Mouse (Mus musculus) embryonic facial prominence, embryonic 14.5 days (tissue): ENCODE measurements around the gene Lrrc4c. TPM values are rescaled to one million over a fixed set of nuclear protein-coding genes. Genes with fewer than 3 reads are reported as not detected.

Source experiments
- ATAC-seq: fragments of 200-750 bp; cut with Nextera tagmentation; 2 replicates; pipeline ENCODE4 v1.8.0; 2017; ENCODE audit warnings: low read depth, moderate number of reproducible peaks, moderate TSS enrichment
- DNase-seq: peaks from one replicate; pipeline ENCODE4 v3.0.0-alpha.2; 2015; ENCODE audit warnings: low spot score
- H3K27ac ChIP-seq: fragments of 300-500 bp; sonication (generic); replicated peaks from 2 replicates; pipeline ENCODE4 v1.5.1; 2014; ENCODE audit warnings: low read depth, mild to moderate bottlenecking, low read length, moderate library complexity
- H3K27me3 ChIP-seq: fragments of 300-500 bp; sonication (generic); replicated peaks from 2 replicates; pipeline ENCODE4 v1.6.1; 2014; ENCODE audit warnings: low read length; ENCODE audit not compliant: control insufficient read depth, insufficient read depth
- H3K36me3 ChIP-seq: fragments of 300-500 bp; sonication (generic); 2 replicates; pipeline ENCODE4 v1.6.1; 2014; ENCODE audit warnings: low read length, mixed read lengths; ENCODE audit not compliant: control insufficient read depth, insufficient read depth
- H3K4me1 ChIP-seq: fragments of 300-500 bp; sonication (generic); 2 replicates; pipeline ENCODE4 v1.6.1; 2014; ENCODE audit warnings: antibody characterized with exemption, low read length; ENCODE audit not compliant: control insufficient read depth, insufficient read depth
- H3K4me2 ChIP-seq: fragments of 300-500 bp; sonication (generic); 2 replicates; pipeline ENCODE4 v1.6.1; 2014; ENCODE audit warnings: low read depth, mild to moderate bottlenecking, low read length, moderate library complexity, mixed read lengths
- H3K4me3 ChIP-seq: fragments of 300-500 bp; sonication (generic); 2 replicates; pipeline ENCODE4 v1.5.1; 2014; ENCODE audit warnings: low read depth, mild to moderate bottlenecking, low read length
- H3K9ac ChIP-seq: fragments of 300-500 bp; sonication (generic); 2 replicates; pipeline ENCODE4 v1.6.1; 2014; ENCODE audit warnings: low read depth, mild to moderate bottlenecking, low read length, moderate library complexity, mixed read lengths
- H3K9me3 ChIP-seq: fragments of 300-500 bp; sonication (generic); 2 replicates; pipeline ENCODE4 v1.6.1; 2016; ENCODE audit warnings: low read length; ENCODE audit not compliant: control insufficient read depth
- WGBS: fragments of 180-500 bp; shearing (Covaris S2); extraction: QIAGEN DNeasy Blood & Tissue Kit; methylation state at CpG from one replicate; pipeline ENCODE4 v1.1.7; 2014; 5-methylcytosine and 5-hydroxymethylcytosine counted together
- polyA plus RNA-seq: library from polyadenylated mRNA; unstranded; fragments of >200 nt; fragmentation: Nextera tagmentation; extraction: Ambion mirVana; gene quantifications from 2 replicates; pipeline ENCODE4 v1.2.1, GENCODE M21; 2014

The Lrrc4c gene
- polyA plus RNA-seq, 1 experiment from 2014 or later = 1.9 TPM

DNA sequence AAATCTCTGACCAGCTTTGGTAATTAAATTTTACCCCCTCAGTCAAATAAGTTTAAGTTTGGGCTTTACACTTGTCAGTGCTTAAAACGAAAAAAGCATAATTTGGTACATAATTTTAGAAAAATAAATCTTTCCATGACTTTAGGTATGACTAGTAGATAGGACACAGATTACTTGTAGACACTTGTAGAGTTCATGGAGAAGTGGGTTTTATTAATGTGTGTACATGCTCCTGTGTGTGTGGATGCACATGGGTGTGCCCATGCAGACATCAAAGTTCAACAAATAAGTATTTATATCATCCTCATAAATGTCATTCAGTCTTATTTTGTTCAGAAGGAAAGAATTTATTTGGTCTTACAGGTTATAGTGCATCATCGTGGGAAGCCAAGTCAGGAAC, 1073.9 kb downstream of the Lrrc4c start:
- Histone ChIP-seq H3K36me3 (no peaks in the 10 kb centered on the region), H3K4me3 (no peak overlapping the region), H3K9ac (no peak overlapping the region), H3K4me2 (no peak overlapping the region), H3K4me1 (no peaks in the 10 kb centered on the region), H3K27ac (no peak overlapping the region), H3K27me3 (no peaks in the 10 kb centered on the region), H3K9me3 (no peaks in the 10 kb centered on the region)
- DNase-seq = no peak
- no peak for ATAC-seq
- WGBS = 83% methylated on average over 2 of the region's 2 CpGs

DNA sequence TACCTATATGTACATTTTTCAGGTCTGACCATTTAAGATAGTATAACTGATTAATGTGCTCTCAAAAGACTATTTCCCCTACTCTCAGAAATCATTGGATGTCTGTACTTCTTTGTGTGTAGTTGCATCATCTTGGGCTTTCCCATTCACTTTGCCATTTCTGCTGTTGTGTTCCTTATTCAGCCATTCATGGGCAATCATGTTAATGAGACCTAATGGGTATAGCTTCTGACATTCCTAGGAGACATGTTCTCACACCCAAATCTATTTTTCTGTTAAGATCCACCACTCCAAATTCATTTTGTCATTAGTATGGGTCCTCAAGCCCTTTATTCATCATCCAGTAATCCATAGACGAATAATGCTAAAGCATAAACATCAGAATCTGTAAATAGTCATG, 1095.1 kb downstream of the Lrrc4c start:
- no peak overlapping the region for H3K4me2 ChIP-seq
- no peaks in the 10 kb centered on the region for H3K9me3 ChIP-seq
- peak; percentile 2 for DNase-seq
- H3K4me1 ChIP-seq = no peaks in the 10 kb centered on the region
- H3K9ac ChIP-seq = no peak overlapping the region
- no peak for ATAC-seq
- no peaks in the 10 kb centered on the region for H3K36me3 ChIP-seq
- H3K4me3 ChIP-seq = no peak overlapping the region
- 71% methylated on average over 1 of the region's 1 CpGs for WGBS
- no peak overlapping the region for H3K27ac ChIP-seq
- H3K27me3 ChIP-seq = no peaks in the 10 kb centered on the region

DNA sequence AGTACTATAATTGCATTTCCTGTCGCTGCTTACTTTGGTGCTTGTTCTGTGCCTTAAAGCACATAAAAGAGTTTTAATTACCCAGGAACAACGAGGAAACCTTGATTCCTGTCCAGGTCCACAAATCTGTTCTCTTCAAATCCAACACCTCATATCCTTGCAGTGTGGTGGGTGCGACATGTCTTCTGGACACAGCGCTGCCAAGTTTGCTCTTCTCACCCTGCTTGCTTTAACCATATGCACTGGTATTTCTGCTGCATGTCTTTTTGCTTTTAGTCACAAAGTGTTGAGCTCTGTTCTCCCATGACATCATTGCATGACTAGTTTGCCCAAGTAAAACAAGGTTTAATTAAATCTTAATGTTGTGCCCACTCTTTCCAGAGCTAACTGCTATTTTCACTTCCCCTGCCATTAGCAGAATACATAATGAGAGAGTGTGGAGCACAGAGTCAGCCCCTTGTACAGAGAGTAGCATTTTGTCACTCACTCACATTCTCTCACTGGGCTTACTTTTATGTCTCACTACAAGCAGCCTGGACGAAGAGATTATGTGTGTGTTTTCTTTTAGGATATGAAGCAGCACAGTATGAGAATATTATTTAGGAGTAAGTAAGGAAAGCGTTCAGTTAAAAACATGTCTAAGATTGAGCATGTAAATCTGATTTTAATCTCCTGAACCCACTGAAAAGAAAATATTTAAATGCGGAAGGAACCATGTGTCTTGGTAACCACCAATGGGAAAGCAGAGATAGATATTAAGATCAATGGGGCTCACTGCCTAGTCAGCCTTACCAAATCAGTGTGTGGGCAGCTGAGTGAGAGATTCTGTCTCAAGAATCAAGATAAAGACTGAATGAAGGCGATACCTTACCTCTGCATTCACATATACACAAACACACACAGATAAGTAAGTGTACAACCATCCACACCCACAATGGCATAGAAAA, 1096.7 kb downstream of the Lrrc4c start:
- Histone ChIP-seq H3K4me2 (no peak overlapping the region), H3K27ac (no peak overlapping the region), H3K9ac (no peak overlapping the region), H3K9me3 (no peaks in the 10 kb centered on the region), H3K4me1 (no peaks in the 10 kb centered on the region), H3K27me3 (no peaks in the 10 kb centered on the region), H3K36me3 (no peaks in the 10 kb centered on the region), H3K4me3 (no peak overlapping the region)
- WGBS = 73% methylated on average over 8 of the region's 8 CpGs
- ATAC-seq = no peak
- no peak for DNase-seq

DNA sequence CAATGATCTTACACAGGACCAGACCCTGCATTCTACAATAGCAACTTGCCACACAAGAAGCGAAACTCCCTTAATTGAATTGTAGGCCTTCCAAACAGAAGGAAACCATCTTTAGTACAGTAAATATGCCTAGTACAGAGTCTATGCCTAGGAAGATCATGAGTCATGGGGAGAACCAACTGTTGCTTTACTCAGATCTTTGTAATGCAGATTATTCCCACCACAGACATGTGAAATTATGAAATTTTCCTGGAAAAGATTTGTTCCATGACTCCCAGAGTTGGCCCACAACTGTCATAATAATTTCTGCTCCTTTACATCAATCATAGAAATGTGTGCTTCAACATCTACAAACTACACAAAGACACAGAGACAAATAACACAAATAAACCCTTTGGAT, 1116.2 kb downstream of the Lrrc4c start:
- 95% methylated on average over 1 of the region's 1 CpGs for WGBS
- Histone ChIP-seq H3K4me2 (no peak overlapping the region), H3K4me3 (no peak overlapping the region), H3K36me3 (no peaks in the 10 kb centered on the region), H3K27me3 (no peaks in the 10 kb centered on the region), H3K9ac (no peak overlapping the region), H3K4me1 (no peaks in the 10 kb centered on the region), H3K27ac (no peak overlapping the region), H3K9me3 (no peaks in the 10 kb centered on the region)
- no peak for ATAC-seq
- no peak for DNase-seq

DNA sequence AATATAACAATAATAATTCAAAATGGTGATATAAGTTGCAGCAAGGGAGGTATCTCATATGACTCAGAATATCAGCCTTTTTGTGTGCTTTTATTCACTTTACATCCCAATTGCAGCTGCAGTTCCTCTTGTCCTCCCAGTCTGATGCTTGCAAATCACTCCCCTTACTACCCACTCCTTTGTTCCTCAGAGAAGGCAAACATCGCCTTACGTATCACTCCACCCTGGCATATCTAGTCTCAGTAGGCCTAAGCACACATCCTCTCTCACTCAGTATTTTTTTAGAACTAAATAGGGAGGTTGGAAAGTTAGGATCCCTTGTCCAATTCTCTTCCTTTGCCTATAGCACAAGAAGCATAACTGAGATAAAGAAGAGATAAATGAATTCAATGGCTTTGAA, 1117.6 kb downstream of the Lrrc4c start:
- no peak overlapping the region for H3K4me3 ChIP-seq
- no peaks in the 10 kb centered on the region for H3K9me3 ChIP-seq
- H3K4me1 ChIP-seq = no peaks in the 10 kb centered on the region
- 79% methylated on average over 2 of the region's 2 CpGs for WGBS
- no peak for ATAC-seq
- no peaks in the 10 kb centered on the region for H3K27me3 ChIP-seq
- no peak overlapping the region for H3K4me2 ChIP-seq
- no peak overlapping the region for H3K27ac ChIP-seq
- H3K36me3 ChIP-seq = no peaks in the 10 kb centered on the region
- DNase-seq = no peak
- H3K9ac ChIP-seq = no peak overlapping the region

DNA sequence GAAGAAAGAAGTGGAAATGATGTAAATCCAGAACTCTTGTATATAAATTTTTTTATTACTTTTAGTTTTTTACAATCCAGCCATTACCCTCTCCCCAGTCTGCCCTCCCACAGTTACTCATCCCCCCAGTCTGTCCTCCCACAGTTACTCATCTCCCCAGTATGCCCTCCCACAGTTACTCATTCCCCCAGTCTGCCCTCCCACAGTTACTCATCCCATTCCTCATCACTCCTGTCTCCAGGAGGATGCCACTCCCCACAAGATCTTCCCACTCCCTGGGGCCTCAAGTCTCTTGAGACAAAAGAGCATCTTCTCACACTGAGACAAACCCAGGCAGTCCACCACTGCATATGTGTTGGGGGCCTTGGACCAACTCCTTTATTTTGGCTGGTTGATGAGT, 1119.8 kb downstream of the Lrrc4c start:
- Histone ChIP-seq H3K4me1 (no peaks in the 10 kb centered on the region), H3K27ac (no peak overlapping the region), H3K27me3 (no peaks in the 10 kb centered on the region), H3K4me3 (no peak overlapping the region), H3K4me2 (no peak overlapping the region), H3K36me3 (no peaks in the 10 kb centered on the region), H3K9ac (no peak overlapping the region), H3K9me3 (no peaks in the 10 kb centered on the region)
- no peak for DNase-seq
- no peak for ATAC-seq

DNA sequence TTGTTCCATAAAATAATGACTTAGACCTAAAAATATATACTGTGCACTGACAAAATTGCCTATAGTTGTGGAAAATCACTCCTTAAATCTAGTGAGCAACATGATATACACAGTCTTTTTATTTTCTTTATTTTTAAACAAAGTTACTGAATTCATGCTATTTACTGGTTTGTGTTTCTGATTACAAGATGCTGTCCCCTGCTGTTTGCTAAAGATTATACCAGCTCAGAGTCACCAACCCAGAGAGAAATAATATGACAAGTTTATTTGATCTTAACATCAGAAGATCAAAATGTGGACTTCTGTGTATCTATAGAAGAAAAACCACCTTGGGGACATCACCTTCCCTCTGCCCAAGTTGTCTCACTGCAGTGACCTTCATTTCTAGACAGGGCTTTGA, 1145.6 kb downstream of the Lrrc4c start:
- no peak for ATAC-seq
- Histone ChIP-seq H3K27ac (no peak overlapping the region), H3K4me2 (no peak overlapping the region), H3K27me3 (peaks cover 9% of the 10 kb centered on the region), H3K4me3 (no peak overlapping the region), H3K4me1 (no peaks in the 10 kb centered on the region; the same call in 1 of the 2 replicates), H3K9ac (no peak overlapping the region), H3K36me3 (no peaks in the 10 kb centered on the region), H3K9me3 (no peaks in the 10 kb centered on the region)
- no peak for DNase-seq

DNA sequence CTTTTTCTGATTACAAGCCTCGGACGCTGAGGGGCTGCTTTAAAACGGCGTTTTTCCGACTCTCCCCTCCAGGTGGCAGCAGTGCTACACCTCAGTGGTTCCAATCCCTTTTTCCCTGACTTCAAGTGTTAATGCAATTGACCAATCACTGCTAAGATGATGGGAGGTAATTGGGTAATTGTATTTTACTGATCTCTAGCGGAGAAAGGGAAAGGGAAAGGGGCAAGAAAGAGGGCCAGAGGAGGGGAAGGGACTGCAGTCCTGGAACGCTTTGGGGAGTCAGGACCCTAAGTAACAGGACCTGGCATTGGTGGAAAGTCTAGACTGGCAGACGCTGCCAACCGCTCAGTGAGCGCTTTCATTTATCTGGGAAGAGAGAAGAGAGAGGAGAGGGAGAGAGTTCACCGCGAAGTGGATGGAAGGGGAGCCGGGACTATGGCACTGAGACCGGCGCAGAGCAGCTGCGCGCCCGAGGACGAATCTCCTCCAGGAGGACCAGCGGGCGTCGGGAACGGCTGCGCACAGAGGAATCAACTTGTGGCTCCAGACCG, 1148.3 kb downstream of the Lrrc4c start:
- Histone ChIP-seq H3K4me1 (peaks cover 2% of the 10 kb centered on the region; the same call in 1 of the 2 replicates), H3K27me3 (peaks cover 13% of the 10 kb centered on the region), H3K9ac (peak overlapping the region; percentile 58), H3K9me3 (no peaks in the 10 kb centered on the region), H3K4me2 (peak overlapping the region; percentile 86), H3K36me3 (no peaks in the 10 kb centered on the region), H3K27ac (peak overlapping the region; percentile 83), H3K4me3 (peak overlapping the region; percentile 50)
- DNase-seq (peak; percentile 92), ATAC-seq (peak; percentile 92)
- 1% methylated on average over 15 of the region's 25 CpGs for WGBS
